Mouse (Mus musculus) E14TG2a.4 (cell line): ENCODE measurements around the gene Ndufa9.

Experiments used
- H3K27me3 ChIP-seq: 2 replicates; pipeline ENCODE4 v1.6.1; 2014; ENCODE audit warnings: low read length, control low read depth; ENCODE audit not compliant: insufficient read depth
- H3K36me3 ChIP-seq: 2 replicates; pipeline ENCODE4 v1.6.1; 2014; ENCODE audit warnings: low read length, control low read depth; ENCODE audit not compliant: insufficient read depth
- H3K4me1 ChIP-seq: replicated peaks from 2 replicates; pipeline ENCODE4 v1.6.1; 2014; ENCODE audit warnings: low read depth, low read length, control low read depth
- H3K4me3 ChIP-seq: replicated peaks from 2 replicates; pipeline ENCODE4 v1.5.1; 2014; ENCODE audit warnings: mild to moderate bottlenecking, low read length
- H3K9me3 ChIP-seq: 2 replicates; pipeline ENCODE4 v1.6.1; 2014; ENCODE audit warnings: low read length, control low read depth
- CTCF ChIP-seq: conservative IDR thresholded peaks from 2 replicates; pipeline ENCODE4 v1.5.1; 2014; ENCODE audit warnings: low read length
- NANOG ChIP-seq: IDR thresholded peaks from 2 replicates; pipeline ENCODE4 v1.6.1; 2014; ENCODE audit warnings: borderline replicate concordance, low read length, mixed read lengths
- POU5F1 ChIP-seq: IDR thresholded peaks from 2 replicates; pipeline ENCODE4 v1.6.1; 2014; ENCODE audit warnings: low read length, borderline replicate concordance

Gene Ndufa9

DNA sequence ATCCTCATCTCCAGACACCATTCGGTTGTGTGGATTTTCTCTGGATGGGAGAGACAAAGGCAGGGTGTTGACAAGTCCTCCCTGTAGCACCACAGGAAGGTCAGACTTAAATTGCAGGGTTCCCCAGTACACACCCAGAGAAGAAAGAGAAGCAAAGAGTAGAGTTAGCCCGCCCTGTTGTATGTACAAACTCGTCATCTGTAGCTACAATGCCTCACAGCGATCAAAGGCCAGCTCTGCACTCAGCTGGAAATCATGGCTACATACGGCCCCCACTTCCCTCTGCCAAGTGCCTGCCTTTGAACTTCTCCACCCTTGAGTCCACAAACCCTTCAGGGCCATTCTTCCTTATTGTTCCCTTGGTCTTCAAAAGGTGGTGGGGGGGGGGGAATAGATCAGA lies 64.7 kb downstream of the Ndufa9 start:
- Histone ChIP-seq H3K27me3 (0 out of 2 replicates have a peak, but pooled peaks cover 4% of the 10 kb centered on the region), H3K4me3 (no peak overlapping the region), H3K36me3 (no peaks in the 10 kb centered on the region), H3K4me1 (peaks cover 6% of the 10 kb centered on the region), H3K9me3 (peaks cover 13% of the 10 kb centered on the region)
- TF ChIP-seq NANOG = no peak
- TF ChIP-seq POU5F1 = no peak
- TF ChIP-seq CTCF = no peak

DNA sequence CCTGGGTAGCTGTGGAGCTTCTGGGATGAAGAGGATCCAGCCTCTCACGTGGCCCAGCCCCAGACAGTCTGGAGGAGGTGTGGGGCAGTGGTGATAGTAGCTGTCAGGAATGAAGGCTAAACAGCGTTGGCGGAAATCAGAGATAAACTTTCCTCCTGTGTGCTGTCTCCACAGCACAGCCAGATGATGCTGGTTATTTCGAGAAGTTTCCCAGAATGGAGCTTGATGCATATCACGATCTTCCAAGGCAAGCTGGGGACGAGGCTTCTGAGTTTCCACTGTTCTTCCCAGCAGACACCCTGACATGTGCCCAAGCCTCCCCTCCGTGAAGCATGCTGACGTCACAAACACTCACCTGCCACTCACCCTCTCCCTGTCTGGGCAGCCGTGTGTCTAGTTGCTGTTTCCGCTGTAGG lies 65.3 kb downstream of the Ndufa9 start:
- TF ChIP-seq CTCF (no peak), NANOG (no peak), POU5F1 (no peak)
- H3K4me1 ChIP-seq = peaks cover 2% of the 10 kb centered on the region

DNA sequence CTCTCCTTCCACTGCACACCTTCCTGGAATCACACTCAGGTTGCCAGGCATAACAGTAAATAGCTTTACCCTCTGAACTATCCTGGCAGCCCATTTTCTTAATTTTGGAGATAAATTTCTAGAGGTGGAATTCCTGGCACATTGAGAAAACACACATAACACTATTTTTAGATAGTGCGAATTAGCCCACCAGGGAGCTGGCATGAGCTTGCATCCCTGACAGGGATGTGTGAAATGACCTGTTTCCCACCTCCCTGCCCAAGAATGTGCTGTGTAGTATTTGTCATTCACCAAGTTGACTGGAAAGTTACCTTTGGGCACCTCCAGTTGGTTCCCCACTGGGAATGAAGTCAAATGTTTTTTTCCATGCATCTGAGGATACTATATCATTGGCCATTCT lies 65.9 kb downstream of the Ndufa9 start:
- Histone ChIP-seq H3K4me1 (no peaks in the 10 kb centered on the region; the same call in 1 of the 2 replicates), H3K36me3 (no peaks in the 10 kb centered on the region)
- no peak for TF ChIP-seq POU5F1
- no peak for TF ChIP-seq NANOG
- TF ChIP-seq CTCF = no peak

More for the DNA sequence above, 65.3 kb downstream of the Ndufa9 start:
- Histone ChIP-seq H3K9me3 (peaks cover 16% of the 10 kb centered on the region), H3K36me3 (no peaks in the 10 kb centered on the region), H3K4me3 (no peak overlapping the region), H3K27me3 (0 out of 2 replicates have a peak, but pooled peaks cover 4% of the 10 kb centered on the region)

DNA sequence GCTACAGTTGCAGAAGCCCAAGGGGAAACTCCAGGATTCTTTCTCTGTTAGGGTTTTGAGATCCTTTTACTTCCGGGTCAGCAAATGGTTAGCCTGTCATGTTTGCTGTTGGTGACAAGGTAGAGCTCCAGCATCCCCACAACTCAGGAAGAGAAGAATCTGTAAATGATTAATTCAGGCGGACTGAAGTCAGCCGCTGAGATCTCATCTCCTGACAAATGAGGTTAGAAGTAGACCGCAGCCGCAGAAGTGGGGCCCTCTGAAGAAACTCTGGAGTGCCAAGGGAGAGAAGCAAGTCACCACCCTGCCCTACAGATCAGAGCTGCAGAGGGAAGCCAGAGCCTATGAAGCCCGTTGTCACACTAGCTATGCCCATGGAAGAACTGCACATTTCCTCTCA lies 71.0 kb downstream of the Ndufa9 start:
- H3K4me1 ChIP-seq = peaks cover 3% of the 10 kb centered on the region; the same call in 1 of the 2 replicates
- peaks cover 16% of the 10 kb centered on the region for H3K9me3 ChIP-seq
- TF ChIP-seq NANOG (no peak), CTCF (no peak), POU5F1 (no peak)
- H3K4me3 ChIP-seq = no peak overlapping the region
- H3K27me3 ChIP-seq = peaks cover 10% of the 10 kb centered on the region
- no peaks in the 10 kb centered on the region for H3K36me3 ChIP-seq

More for the DNA sequence above, 65.9 kb downstream of the Ndufa9 start:
- Histone ChIP-seq H3K9me3 (peaks cover 16% of the 10 kb centered on the region), H3K27me3 (0 out of 2 replicates have a peak, but pooled peaks cover 4% of the 10 kb centered on the region), H3K4me3 (no peak overlapping the region)

DNA sequence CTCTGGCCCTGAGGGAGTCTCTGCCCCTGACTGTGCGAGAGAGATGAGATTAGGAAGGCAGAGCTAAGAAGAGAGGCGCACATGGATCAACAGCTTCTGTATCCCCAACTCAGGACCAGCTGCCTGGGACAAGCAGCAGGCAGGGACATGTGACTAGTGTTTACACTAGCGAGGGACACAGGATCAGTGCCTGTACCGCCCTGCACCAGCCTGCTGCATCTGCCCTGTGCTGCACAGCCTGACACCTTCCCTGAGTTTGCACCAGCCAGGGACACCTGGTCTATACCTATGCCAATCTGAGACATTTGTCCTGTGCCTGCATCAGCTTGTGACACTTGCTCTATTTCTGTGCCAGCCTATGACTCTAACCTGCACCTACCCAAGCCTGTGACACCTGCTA lies 75.1 kb downstream of the Ndufa9 start:
- Histone ChIP-seq H3K4me1 (peaks cover 15% of the 10 kb centered on the region), H3K9me3 (no peaks in the 10 kb centered on the region), H3K36me3 (no peaks in the 10 kb centered on the region), H3K27me3 (peaks cover 22% of the 10 kb centered on the region), H3K4me3 (no peak overlapping the region)
- no peak for TF ChIP-seq NANOG
- TF ChIP-seq POU5F1 = no peak
- no peak for TF ChIP-seq CTCF

DNA sequence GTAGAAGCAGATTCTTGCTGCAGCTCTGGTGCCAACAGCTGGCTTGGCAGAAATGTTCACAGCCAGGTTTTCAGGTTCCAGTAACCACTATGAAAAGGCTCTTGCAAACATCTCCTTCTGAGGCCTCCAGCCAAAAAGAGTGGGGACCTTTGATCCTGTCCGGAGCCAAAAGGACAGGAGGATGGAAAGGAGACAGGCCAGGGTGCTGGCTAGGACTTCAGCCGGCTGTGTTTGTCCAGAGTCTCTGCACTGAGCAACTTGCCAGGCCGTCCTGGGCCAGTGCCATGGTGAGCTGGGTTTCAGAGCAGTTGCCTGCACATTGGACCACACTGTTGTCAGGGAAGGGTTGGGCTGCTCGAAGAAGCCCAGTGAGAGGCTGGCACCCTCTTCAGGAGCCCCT lies 76.6 kb downstream of the Ndufa9 start:
- Histone ChIP-seq H3K36me3 (no peaks in the 10 kb centered on the region), H3K27me3 (peaks cover 22% of the 10 kb centered on the region), H3K4me3 (no peak overlapping the region), H3K9me3 (no peaks in the 10 kb centered on the region), H3K4me1 (peaks cover 26% of the 10 kb centered on the region)
- no peak for TF ChIP-seq CTCF
